Mouse (Mus musculus) stomach, postnatal 0 days (tissue): ENCODE data around the gene Misp. TPM values are rescaled to one million over a fixed set of nuclear protein-coding genes. Genes with fewer than 3 reads are reported as not detected.

Experiments used
- ATAC-seq: fragments of 200-750 bp; cut with Nextera tagmentation; 2 replicates; pipeline ENCODE4 v1.8.0; 2017; ENCODE audit not compliant: low FRiP score, low TSS enrichment
- DNase-seq: peaks from one replicate; pipeline ENCODE4 v3.0.0-alpha.2; 2016; ENCODE audit warnings: low spot score
- H3K27ac ChIP-seq: fragments of 300-500 bp; sonication (generic); replicated peaks from 2 replicates; pipeline ENCODE4 v1.5.1; 2014; ENCODE audit warnings: mild to moderate bottlenecking, control low read depth
- H3K27me3 ChIP-seq: fragments of 300-500 bp; sonication (generic); 2 replicates; pipeline ENCODE4 v1.6.1; 2014; ENCODE audit warnings: low read length; ENCODE audit not compliant: control insufficient read depth, insufficient read depth
- H3K36me3 ChIP-seq: fragments of 300-500 bp; sonication (generic); 2 replicates; pipeline ENCODE4 v1.6.1; 2014; ENCODE audit warnings: low read length, mixed read lengths; ENCODE audit not compliant: control insufficient read depth, insufficient read depth
- H3K4me1 ChIP-seq: fragments of 300-500 bp; sonication (generic); replicated peaks from 2 replicates; pipeline ENCODE4 v1.6.1; 2014; ENCODE audit warnings: antibody characterized with exemption; ENCODE audit not compliant: control insufficient read depth, insufficient read depth
- H3K4me2 ChIP-seq: fragments of 300-500 bp; sonication (generic); replicated peaks from 2 replicates; pipeline ENCODE4 v1.6.1; 2014; ENCODE audit warnings: low read depth, mild to moderate bottlenecking, control low read depth, moderate library complexity
- H3K4me3 ChIP-seq: fragments of 300-500 bp; sonication (generic); 2 replicates; pipeline ENCODE4 v1.5.1; 2014; ENCODE audit warnings: low read depth, low read length, control low read depth
- H3K9ac ChIP-seq: fragments of 300-500 bp; sonication (generic); 2 replicates; pipeline ENCODE4 v1.6.1; 2014; ENCODE audit warnings: mild to moderate bottlenecking, low read length, control low read depth, mixed read lengths
- H3K9me3 ChIP-seq: fragments of 300-500 bp; sonication (generic); 2 replicates; pipeline ENCODE4 v1.6.1; 2016; ENCODE audit warnings: low read length; ENCODE audit not compliant: control insufficient read depth
- CTCF ChIP-seq: IDR thresholded peaks from 2 replicates; pipeline ENCODE4 v1.5.1; 2016; ENCODE audit warnings: antibody characterized with exemption, low read depth, mild to moderate bottlenecking, moderate library complexity
- EP300 ChIP-seq: optimal IDR thresholded peaks from 2 replicates; pipeline ENCODE3; 2016; ENCODE audit warnings: antibody characterized with exemption
- WGBS: fragments of 180-500 bp; shearing (Covaris S2); extraction: QIAGEN DNeasy Blood & Tissue Kit; methylation state at CpG from one replicate; pipeline ENCODE4 v1.1.7; 2014; 5-methylcytosine and 5-hydroxymethylcytosine counted together
- polyA plus RNA-seq: library from polyadenylated mRNA; unstranded; fragments of >200 nt; fragmentation: Nextera tagmentation; extraction: Ambion mirVana; gene quantifications from 2 replicates; pipeline ENCODE4 v1.2.1, GENCODE M21; 2015

The Misp gene
- 57.6 and 58.0 TPM in 2 replicates for polyA plus RNA-seq

DNA sequence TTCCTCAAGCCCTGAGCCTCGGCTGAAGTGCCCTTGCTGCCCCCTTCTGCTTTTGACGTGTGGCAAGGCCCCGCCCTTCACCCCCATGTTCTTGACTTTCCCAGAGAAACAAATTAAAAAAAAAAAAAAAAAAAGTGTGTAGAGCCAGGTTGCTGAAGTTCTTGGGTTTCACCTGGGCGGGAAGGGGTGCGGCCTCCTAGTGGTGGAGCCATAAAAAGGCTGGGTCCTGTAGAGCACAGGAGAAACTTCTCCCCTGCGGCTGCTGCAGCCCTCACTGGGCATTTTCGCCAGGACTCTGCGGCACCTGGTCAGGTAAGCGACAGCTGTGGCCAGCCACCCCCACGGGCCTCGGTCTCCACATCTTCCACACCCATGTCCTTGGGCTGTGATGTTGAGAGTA, at the start of gene Misp:
Misp (plus strand) TSS at position 208 of the 400 bp plus-strand sequence.
- peak within 1 kb of the TSS; percentile 48 for H3K4me2 ChIP-seq
- H3K9ac ChIP-seq = peak within 1 kb of the TSS; percentile 56
- H3K4me3 ChIP-seq = peak within 1 kb of the TSS; percentile 2; the same call in 1 of the 2 replicates
- 0 out of 2 replicates have a peak, but pooled peaks cover 7% of the 10 kb centered on the region for H3K4me1 ChIP-seq
- ATAC-seq (no peak), DNase-seq (peak; percentile 84)
- 48% methylated on average over 11 of the region's 11 CpGs for WGBS
- H3K27me3 ChIP-seq = no peaks in the 10 kb centered on the region
- TF ChIP-seq CTCF = peak; percentile 61
- no peak for TF ChIP-seq EP300
- H3K9me3 ChIP-seq = no peaks in the 10 kb centered on the region
- peak within 1 kb of the TSS; percentile 91 for H3K27ac ChIP-seq
- no peaks in the 10 kb centered on the region for H3K36me3 ChIP-seq

- no peaks in the 10 kb centered on the region; the same call in 1 of the 2 replicates for H3K4me1 ChIP-seq
- TF ChIP-seq CTCF (peak; percentile 48), EP300 (no peak)
- ATAC-seq (no peak), DNase-seq (no peak)
- H3K4me2 ChIP-seq = no peak overlapping the region
- no peaks in the 10 kb centered on the region for H3K36me3 ChIP-seq
- no peak overlapping the region for H3K27ac ChIP-seq
- whole genome bisulfite sequencing = 91% methylated on average over 3 of the region's 3 CpGs
- no peak overlapping the region for H3K9ac ChIP-seq
- H3K27me3 ChIP-seq = no peaks in the 10 kb centered on the region
- H3K4me3 ChIP-seq = no peak overlapping the region
- no peaks in the 10 kb centered on the region for H3K9me3 ChIP-seq
Observed at GRCm38 (mm10) chr10:79772320-79772719, 48.5 kb upstream of the Misp start.

GRCm38 (mm10) chr10:79773208-79773607, 47.6 kb upstream of the Misp start:
- 89% methylated on average over 2 of the region's 2 CpGs for WGBS
- Histone ChIP-seq H3K4me2 (no peak overlapping the region), H3K27ac (no peak overlapping the region), H3K36me3 (no peaks in the 10 kb centered on the region), H3K27me3 (no peaks in the 10 kb centered on the region), H3K9me3 (no peaks in the 10 kb centered on the region), H3K4me1 (peaks cover under 1% of the 10 kb centered on the region; the same call in 1 of the 2 replicates), H3K9ac (no peak overlapping the region), H3K4me3 (no peak overlapping the region)
- TF ChIP-seq CTCF (no peak), EP300 (no peak)
- ATAC-seq (no peak), DNase-seq (no peak)

GRCm38 (mm10) chr10:79774486-79775279, 46.1 kb upstream of the Misp start:
- Histone ChIP-seq H3K4me3 (no peak overlapping the region), H3K4me1 (0 out of 2 replicates have a peak, but pooled peaks cover 2% of the 10 kb centered on the region), H3K9ac (no peak overlapping the region), H3K27ac (no peak overlapping the region), H3K4me2 (no peak overlapping the region), H3K9me3 (no peaks in the 10 kb centered on the region), H3K36me3 (no peaks in the 10 kb centered on the region), H3K27me3 (no peaks in the 10 kb centered on the region)
- TF ChIP-seq EP300 (no peak), CTCF (peak; percentile 51)
- WGBS = 63% methylated on average over 5 of the region's 5 CpGs
- ATAC-seq = no peak
- DNase-seq = no peak

- no peaks in the 10 kb centered on the region for H3K36me3 ChIP-seq
- peak within 1 kb of the TSS; percentile 75 for H3K27ac ChIP-seq
- H3K9me3 ChIP-seq = no peaks in the 10 kb centered on the region
- TF ChIP-seq CTCF = no peak
- no peak for TF ChIP-seq EP300
- peak within 1 kb of the TSS; percentile 46 for H3K4me3 ChIP-seq
- peak within 1 kb of the TSS; percentile 63 for H3K9ac ChIP-seq
- no peaks in the 10 kb centered on the region for H3K27me3 ChIP-seq
- ATAC-seq (no peak), DNase-seq (peak; percentile 61)
- H3K4me2 ChIP-seq = peak within 1 kb of the TSS; percentile 72
- peaks cover 2% of the 10 kb centered on the region; the same call in 1 of the 2 replicates for H3K4me1 ChIP-seq
- 1% methylated on average over 34 of the region's 39 CpGs for WGBS
Observed at GRCm38 (mm10) chr10:79777103-79777531, 43.7 kb upstream of the Misp start, which contains the start of gene Fstl3. Fstl3 (plus strand) TSS chr10:79777272.

GRCm38 (mm10) chr10:79778006-79778405, 42.8 kb upstream of the Misp start:
- Histone ChIP-seq H3K9me3 (no peaks in the 10 kb centered on the region), H3K36me3 (no peaks in the 10 kb centered on the region), H3K4me3 (peak overlapping the region; percentile 46; the same call in 1 of the 2 replicates), H3K9ac (no peak overlapping the region), H3K27ac (peak overlapping the region; percentile 75), H3K4me2 (peak overlapping the region; percentile 72), H3K4me1 (peaks cover 2% of the 10 kb centered on the region; the same call in 1 of the 2 replicates), H3K27me3 (no peaks in the 10 kb centered on the region)
- WGBS = 9% methylated on average over 15 of the region's 15 CpGs
- DNase-seq (peak; percentile 72), ATAC-seq (no peak)
- no peak for TF ChIP-seq CTCF
- TF ChIP-seq EP300 = no peak
